ENCODE assay signal across 8 mouse cellular contexts in the genomic region with DNA sequence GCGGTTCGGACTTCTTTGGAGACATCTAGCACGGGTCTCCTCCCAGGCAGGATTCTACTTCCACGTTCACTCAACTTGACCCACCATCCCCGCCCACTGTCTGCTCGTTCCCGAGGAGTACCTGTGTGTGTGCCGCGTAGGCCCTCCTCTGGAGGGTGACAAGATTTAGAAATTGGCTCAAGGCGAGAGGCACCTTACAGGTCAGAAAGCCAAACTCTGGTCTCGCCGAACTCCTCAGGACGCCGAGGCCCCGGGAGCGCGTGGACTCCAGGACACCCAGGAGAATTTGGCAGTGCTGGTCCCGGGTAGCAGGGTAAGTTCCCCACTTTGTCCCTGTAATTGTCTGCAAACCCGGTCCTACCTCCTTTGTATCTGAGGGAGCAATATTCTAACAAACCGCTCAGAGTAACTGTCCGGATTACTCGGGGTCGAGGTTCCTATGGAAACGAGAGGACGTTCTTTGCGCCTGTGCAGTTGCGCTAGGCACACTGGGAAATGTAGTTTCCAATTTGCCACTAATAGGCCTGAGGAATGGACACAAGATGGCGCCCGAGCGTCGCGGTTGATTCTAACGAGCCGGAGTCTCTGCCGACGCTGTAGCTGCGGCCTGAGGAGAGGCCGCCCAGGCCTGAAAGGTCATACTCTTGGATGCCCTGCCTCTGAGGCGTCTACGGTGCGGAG. TPM values are rescaled to one million over a fixed set of nuclear protein-coding genes. Genes with fewer than 3 reads are reported as not detected.
DNase-seq lines count a peak whose midpoint lies in the region; ATAC-seq and TF ChIP-seq lines count a peak whose summit lies in the region.

No protein-coding gene starts in this region.

- no peaks in the 10 kb centered on the region for H3K4me1 ChIP-seq in cortical plate, adult 2 months (ENCODE audit: control insufficient read depth, insufficient read depth, low read length)

- TF ChIP-seq CTCF in cortical plate, adult 2 months (IDR thresholded peaks at IDR 0.05; ENCODE audit: extremely low read depth, insufficient read depth, low read length), result peak; percentile 90

- TF ChIP-seq POLR2A in cortical plate, adult 2 months (IDR thresholded peaks at IDR 0.05; ENCODE audit: extremely low read depth, insufficient read depth, low read length), result peak; percentile 68; the same call in 1 of the 2 replicates

- no peak overlapping the region for H3K27ac ChIP-seq in cortical plate, adult 2 months (ENCODE audit: insufficient read depth, low read length)

- ATAC-seq in activated CD4-positive, CD25-positive, alpha-beta regulatory T cell, adult 4 months, result peak; percentile 78
- peak; percentile 97 for ATAC-seq in megakaryocyte progenitor cell, adult 5-6 weeks (replicated peaks; ENCODE audit: poor library complexity)

- DNase-seq in gastrocnemius, postnatal 10 days, result peak; percentile 93
- peak; percentile 98 for DNase-seq in induced T-regulatory cell, adult 2 months (ENCODE audit: low read depth)
- peak; percentile 84 to 96 for DNase-seq in left cerebral cortex, adult 9 months (ENCODE audit: low spot score in 2 of 2)
- peak; percentile 94 for DNase-seq in right cerebral cortex, postnatal 14 days
- peak; percentile 86 to 92 for DNase-seq in urinary bladder, postnatal 36 days (ENCODE audit: low spot score in 2 of 2)

- H3K4me3 ChIP-seq in cortical plate, adult 2 months (ENCODE audit: insufficient read depth, low read length), result peak overlapping the region; percentile 46

RNA-seq across cellular contexts. Expression of gene Ssh3, which starts 11.6 kb away (rescaled TPM):
- 10 to 100 TPM in 1 of 2 experiments, 1 to 10 TPM in 1; 8.8 to 11.4 TPM for polyA plus RNA-seq in activated CD4-positive, CD25-positive, alpha-beta regulatory T cell, adult 4 months (2017; shearing (Covaris generic))
- polyA plus RNA-seq in cortical plate, adult 2 months (2012; rRNA removed), result 148 and 177 TPM in 2 replicates
- total RNA-seq in gastrocnemius, postnatal 10 days (2021), result 1 to 10 TPM; 4.9 to 6.3 TPM
- 6.2 and 7.5 TPM in 2 replicates for total RNA-seq in megakaryocyte progenitor cell, adult 5-6 weeks (2015)
- 8.1 and 9.7 TPM in 2 replicates for total RNA-seq in megakaryocyte progenitor cell, adult 5-6 weeks (2017)

RNA-seq across cellular contexts. Expression of gene Ankrd13d, which starts 25.6 kb away (rescaled TPM):
- 1 to 10 TPM; 1.5 to 2.1 TPM for polyA plus RNA-seq in activated CD4-positive, CD25-positive, alpha-beta regulatory T cell, adult 4 months (2017; shearing (Covaris generic))
- polyA plus RNA-seq in cortical plate, adult 2 months (2012; rRNA removed), result 76.1 and 85.9 TPM in 2 replicates
- 1 to 10 TPM; 1.2 to 1.3 TPM for total RNA-seq in gastrocnemius, postnatal 10 days (2021)
- 1.7 and 3.8 TPM in 2 replicates for total RNA-seq in megakaryocyte progenitor cell, adult 5-6 weeks (2015)
- total RNA-seq in megakaryocyte progenitor cell, adult 5-6 weeks (2017), result 1.9 and 5.7 TPM in 2 replicates

RNA-seq across cellular contexts. Expression of gene Pold4, which starts 25.7 kb away (rescaled TPM):
- 100 to 1,000 TPM; 117 to 151 TPM for polyA plus RNA-seq in activated CD4-positive, CD25-positive, alpha-beta regulatory T cell, adult 4 months (2017; shearing (Covaris generic))
- 38.9 and 39.7 TPM in 2 replicates for polyA plus RNA-seq in cortical plate, adult 2 months (2012; rRNA removed)
- total RNA-seq in gastrocnemius, postnatal 10 days (2021), result 10 to 100 TPM; 26.1 to 31.9 TPM
- 53.6 and 55.0 TPM in 2 replicates for total RNA-seq in megakaryocyte progenitor cell, adult 5-6 weeks (2015)
- total RNA-seq in megakaryocyte progenitor cell, adult 5-6 weeks (2017), result 60.4 and 67.8 TPM in 2 replicates

RNA-seq across cellular contexts. Expression of gene AC109138.7, which starts 43.2 kb away (rescaled TPM):
- polyA plus RNA-seq in activated CD4-positive, CD25-positive, alpha-beta regulatory T cell, adult 4 months (2017; shearing (Covaris generic)), result not detected
- polyA plus RNA-seq in cortical plate, adult 2 months (2012; rRNA removed), result not detected in 2 replicates
- not detected for total RNA-seq in gastrocnemius, postnatal 10 days (2021)
- not detected in 2 replicates for total RNA-seq in megakaryocyte progenitor cell, adult 5-6 weeks (2015)
- not detected in 2 replicates for total RNA-seq in megakaryocyte progenitor cell, adult 5-6 weeks (2017)

RNA-seq across cellular contexts. Expression of gene Clcf1, which starts 43.3 kb away (rescaled TPM):
- polyA plus RNA-seq in activated CD4-positive, CD25-positive, alpha-beta regulatory T cell, adult 4 months (2017; shearing (Covaris generic)), result 10 to 100 TPM; 19.7 to 29.7 TPM
- 2.4 and 2.8 TPM in 2 replicates for polyA plus RNA-seq in cortical plate, adult 2 months (2012; rRNA removed)
- 1 to 10 TPM in 1 of 2 experiments, under 1 TPM in 1; 0.47 to 2.2 TPM for total RNA-seq in gastrocnemius, postnatal 10 days (2021)
- total RNA-seq in megakaryocyte progenitor cell, adult 5-6 weeks (2015), result 2.8 and 5.0 TPM in 2 replicates
- 1.3 and 3.0 TPM in 2 replicates for total RNA-seq in megakaryocyte progenitor cell, adult 5-6 weeks (2017)
